Mouse (Mus musculus) right cerebral cortex, adult 2 months (tissue): ENCODE data around the gene Vmn1r34.
"Not testable (repeated sequence)": the region's sequence is repeated elsewhere in the genome, so short reads cannot be mapped to it uniquely, and the experiment has no call there.

Experiments
- DNase-seq, 2 experiments: peaks; one replicate each; pipeline ENCODE4 v3.0.0; 2021 to 2022; ENCODE audit warnings: low spot score in 2 of 2

Gene Vmn1r34

DNA sequence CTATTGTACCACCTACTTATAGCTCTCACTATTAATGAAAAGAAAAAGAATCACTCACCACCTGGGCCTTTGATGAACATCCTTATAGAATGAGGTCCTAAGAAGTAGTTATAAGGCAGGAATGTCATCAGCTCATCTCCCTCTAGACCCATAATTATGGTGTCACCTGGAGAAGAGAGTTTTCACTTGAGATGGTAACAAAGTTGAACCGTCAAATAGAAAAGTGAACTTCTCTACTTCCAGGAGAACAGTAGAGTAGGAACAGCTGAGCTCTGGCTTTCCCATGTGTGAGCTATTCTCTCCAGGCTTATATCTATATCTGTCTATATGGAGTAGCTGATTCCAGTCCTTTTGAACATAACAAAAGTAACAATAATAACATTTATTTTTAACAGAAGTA, at the start of gene Vmn1r34:
Vmn1r34 (minus strand) TSS at position 101 of the 400 bp plus-strand sequence.
- DNase-seq = no peak

GRCm38 (mm10) chr6:66685806-66686205, 42.1 kb upstream of the Vmn1r34 start, which contains the start of gene Vmn1r35:
Vmn1r35 (minus strand) TSS chr6:66685906.
- no peak for DNase-seq

DNA sequence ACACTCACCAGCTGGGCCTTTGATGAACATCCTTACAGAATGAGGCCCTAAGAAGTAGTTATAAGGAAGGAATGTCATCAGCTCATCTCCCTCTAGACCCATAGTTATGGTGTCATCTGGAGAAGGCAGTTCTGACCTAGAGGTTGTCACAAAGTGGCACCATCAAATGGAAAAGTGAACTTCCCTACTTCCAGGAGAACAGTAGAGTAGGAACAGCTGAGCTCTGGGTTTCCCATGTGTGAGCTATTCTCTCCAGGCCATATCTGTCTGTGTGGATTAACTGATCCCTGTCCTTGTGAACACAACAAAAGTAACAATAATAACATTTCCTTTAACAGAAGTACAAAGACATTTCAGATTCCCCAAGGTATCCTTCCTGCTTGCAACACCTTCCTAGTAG, 25.5 kb downstream of the Vmn1r34 start, which contains the start of gene Vmn1r33:
Vmn1r33 (minus strand) TSS at position 101 of the 400 bp plus-strand sequence.
- DNase-seq = not testable (repeated sequence)

DNA sequence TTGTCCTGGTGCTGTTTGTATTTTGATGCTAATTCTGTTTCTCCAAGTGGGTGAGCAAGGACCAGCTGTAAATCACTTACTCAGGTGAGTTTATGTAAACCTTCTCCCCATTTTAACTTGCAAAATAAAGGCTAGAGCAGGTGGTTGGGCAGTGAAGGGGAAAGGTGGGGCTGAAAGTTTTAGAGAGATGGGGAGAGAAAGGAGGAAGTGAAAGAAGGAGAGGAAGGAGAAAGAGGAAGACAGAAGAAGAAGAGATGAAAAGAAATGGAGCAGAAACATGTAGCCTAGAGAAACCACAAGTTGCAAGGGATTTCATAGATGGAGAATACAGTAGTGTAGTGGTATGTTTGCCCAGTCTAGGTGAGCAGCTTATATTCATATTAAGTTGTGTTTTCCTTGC, 47.9 kb downstream of the Vmn1r34 start:
- DNase-seq = no peak
